Mouse (Mus musculus) megakaryocyte, adult 5-6 weeks (primary cell): ENCODE results near the gene Arnt. TPM values are rescaled to one million over a fixed set of nuclear protein-coding genes. Genes with fewer than 3 reads are reported as not detected.
A peak's percentile ranks its signal among the peaks of the same experiment; 100 is the strongest.

Experiments
- ATAC-seq: 2 replicates; pipeline ENCODE4 v1.8.0; 2016; ENCODE audit warnings: mild to moderate bottlenecking, inconsistent platforms; ENCODE audit not compliant: poor library complexity, severe bottlenecking
- total RNA-seq, 2 experiments: library from RNA; stranded (forward) in 1 of 2; stranded (reverse) in 1 of 2; fragments of 153-499, 151-499 nt in 1 of 2; fragments of 221-1000, 200-1000 nt in 1 of 2; gene quantifications; 2 replicates each; pipeline versions ENCODE4 v1.2.3 to v1.2.4; 2015 to 2017

Arnt gene
- total RNA-seq, 2 experiments from 2014 or later = 27.8 to 30.6 TPM

DNA sequence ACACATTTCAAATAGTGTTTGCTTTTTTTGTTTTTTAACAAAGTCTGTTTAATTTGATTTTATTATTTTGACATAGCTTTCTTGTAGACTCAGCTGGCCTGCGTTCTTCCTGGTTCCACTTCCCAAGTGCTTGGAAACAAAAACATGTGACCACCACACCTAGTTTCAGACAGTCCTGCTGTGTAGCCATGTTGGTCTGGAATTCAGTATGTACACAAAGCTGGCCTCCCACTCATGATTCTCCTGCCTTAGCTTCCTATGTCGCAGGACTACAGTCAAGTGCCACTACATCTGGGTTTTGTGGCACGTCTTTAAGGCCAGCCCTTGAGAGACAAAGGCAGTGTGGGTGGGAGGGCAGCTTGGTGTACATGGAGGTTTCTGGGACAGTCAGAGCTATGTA is 16.7 kb downstream of the Arnt start:
- no peak for ATAC-seq

DNA sequence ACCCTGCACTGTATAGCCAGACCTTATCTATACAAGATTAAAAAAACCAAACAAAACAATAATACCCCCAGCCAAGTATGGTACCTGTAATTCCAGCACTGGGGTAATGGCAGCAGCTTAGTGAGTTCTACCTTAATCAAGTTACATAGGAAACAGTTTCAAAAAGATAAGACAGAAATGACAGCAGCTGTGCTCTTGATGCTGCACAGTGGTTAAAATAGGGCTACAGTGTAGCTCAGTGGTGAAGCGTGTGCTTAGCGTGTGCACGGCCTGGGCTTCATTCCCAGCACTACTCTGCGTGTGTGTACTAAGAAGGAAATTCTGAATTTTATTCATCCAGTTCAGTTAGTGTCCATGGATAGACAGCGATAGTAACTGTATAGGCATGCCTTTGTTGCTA is 22.2 kb downstream of the Arnt start:
- ATAC-seq = no peak

DNA sequence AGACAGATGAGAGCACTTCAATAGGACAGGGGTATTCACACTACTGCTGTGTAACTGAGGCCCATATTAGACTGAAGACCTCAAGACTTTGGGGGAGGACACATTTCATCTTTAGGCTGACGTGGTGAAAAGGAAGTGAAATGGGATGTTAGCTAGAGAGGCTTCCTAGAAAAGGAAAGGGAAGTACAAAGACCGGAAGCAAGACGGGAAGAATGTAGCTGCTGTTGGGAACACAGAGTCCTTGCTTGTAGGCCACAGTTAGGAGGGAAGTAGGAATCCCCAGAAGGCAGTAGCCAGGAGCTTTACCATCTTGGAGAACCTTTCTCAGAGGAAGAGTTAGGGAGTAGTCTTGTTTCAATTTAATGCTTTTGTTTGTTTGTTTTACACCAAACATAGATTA is 23.6 kb downstream of the Arnt start:
- peak; percentile 52; the same call in 1 of the 2 replicates for ATAC-seq

DNA sequence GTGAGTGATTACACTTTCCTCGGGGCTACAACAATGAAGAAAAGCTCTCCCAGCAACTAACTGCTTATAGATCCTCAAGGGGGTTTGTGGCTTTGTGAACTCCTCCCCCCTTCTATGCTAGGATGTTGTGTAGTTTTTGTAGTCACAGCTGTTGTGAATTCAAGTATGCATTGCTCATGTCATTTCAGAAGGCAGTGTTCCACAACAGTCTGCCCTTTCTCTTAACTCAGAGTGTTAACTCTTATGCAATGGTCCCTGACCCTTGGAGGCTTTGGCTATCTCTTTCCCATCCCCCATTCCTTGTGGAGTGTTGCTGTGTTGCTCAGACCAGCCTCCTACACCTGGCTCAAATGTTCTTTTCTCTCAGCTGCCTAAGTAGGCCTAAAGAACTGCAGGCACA is 25.2 kb downstream of the Arnt start:
- no peak for ATAC-seq

DNA sequence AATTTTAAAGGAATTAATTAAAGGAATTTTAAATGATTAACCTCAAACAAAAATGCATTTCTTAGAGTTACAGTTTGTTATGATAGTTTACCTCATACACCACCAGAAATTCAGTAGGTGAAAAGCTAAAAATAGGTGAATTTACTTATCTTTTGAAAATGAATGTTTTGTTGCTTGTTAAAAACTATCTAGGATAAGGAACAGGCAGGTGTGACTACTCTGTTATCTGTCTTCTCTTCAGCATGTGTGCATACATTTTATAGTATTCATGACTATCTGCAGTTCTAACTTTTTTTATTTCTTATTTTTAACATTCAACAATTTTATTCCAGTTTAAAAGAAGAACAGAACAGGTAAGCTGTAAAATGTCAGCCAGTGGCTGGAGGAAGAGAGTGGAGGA is 29.7 kb downstream of the Arnt start:
- no peak for ATAC-seq

DNA sequence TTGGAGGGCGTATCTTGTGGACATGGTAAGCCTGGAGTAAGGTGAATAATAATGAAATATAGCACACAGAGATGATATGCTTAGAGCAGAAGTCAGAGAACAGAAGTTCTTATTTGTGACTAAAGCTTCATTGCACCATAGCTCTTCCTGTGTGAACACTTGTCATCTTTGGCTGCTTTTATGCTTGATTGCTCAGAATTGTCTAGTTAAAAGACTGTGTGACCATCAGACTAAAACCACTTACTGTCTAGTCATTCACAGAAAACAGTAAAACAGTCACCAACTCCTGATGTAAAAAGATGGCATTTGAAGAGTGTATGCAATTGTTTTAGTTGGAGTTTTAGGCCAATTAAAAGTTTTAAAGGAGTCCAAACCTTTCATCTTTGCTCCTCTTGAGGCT is 44.8 kb downstream of the Arnt start:
- ATAC-seq = no peak

DNA sequence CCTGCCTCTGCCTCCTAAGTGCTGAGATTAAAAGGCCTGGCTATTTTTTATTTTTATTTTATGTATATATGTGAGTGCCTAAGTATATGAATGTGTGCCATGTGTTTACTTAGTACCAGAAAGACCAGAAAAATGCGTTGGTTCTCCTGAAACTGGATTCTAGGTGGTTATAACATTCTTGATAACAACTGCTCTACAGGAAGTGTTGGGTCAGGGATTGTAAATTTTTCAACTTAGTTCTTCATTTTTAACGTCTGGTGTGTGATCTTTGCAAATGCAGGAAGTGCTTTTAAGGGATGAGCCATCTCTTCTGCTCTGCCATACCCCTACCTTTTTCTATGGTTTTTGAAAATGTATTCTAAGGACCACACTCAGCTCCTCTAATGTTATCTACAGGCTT is 52.2 kb downstream of the Arnt start:
- no peak for ATAC-seq

DNA sequence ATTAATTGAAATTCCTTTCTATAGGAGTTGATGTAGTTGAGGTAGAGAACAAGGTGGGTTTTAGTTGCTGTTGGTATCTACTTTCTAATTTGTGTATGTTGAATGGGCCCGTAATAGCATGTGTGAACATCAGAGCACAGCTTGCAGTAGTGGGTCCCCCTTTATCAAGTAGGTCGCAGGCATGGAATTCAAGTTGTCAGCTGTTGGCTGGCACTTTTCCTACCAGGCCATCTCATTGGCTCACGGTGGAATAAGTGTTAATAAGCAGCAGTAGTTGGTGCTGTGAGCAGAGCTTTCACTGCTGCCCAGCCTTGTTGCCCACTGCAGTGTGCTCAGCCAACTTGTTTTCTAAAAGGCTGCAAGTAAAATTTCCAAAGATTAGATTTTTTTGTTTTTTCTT is 54.5 kb downstream of the Arnt start:
- no peak for ATAC-seq

DNA sequence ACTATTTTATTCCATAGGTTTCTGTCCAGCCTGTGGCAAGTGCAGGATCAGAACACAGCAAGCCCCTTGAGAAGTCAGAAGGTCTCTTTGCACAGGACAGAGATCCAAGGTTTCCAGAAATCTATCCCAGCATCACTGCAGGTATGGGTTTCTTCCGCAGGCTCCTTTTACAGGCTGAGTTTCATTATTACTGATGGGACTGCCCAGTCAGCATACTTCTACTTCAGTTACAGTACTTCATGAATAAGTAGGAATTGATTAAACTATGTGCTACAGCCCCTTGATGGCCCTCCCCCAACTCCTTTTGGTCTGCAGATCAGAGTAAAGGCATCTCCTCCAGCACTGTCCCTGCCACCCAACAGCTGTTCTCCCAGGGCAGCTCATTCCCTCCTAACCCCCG is 56.0 kb downstream of the Arnt start:
- ATAC-seq = no peak

DNA sequence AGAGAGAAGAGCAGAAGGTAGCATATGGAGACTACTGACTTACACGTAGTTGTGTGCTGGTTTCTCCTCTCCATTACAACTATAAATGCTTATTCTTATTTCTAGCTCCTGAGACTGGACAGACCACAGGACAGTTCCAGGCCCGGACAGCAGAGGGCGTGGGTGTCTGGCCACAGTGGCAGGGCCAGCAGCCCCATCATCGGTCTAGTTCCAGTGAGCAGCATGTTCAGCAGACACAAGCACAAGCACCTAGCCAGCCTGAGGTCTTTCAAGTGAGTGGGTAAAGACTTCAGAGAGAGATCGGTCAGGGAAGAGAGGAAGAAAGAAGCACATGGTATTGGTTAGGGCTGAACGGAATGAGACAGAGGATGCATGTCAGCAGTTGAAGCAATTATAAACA is 60.2 kb downstream of the Arnt start:
- peak; percentile 68 for ATAC-seq

DNA sequence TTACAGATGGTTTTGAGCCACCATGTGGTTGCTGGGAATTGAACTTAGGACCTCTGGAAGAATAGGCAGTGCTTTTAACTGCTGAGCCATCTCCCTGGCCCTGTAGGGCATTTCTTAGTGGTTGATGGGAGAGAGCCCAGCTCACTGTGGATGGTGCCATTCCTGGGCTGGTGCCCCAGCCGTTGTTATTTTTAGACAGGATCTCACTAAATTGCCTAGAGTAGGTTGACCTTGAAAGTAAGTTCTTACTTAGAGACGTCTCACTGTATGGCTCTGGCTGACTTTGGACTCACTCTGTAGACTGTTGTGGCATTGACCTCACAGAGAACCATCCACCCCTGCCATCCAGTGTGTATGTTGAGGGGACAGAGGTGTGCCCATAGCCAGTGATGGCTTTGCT is 64.0 kb downstream of the Arnt start:
- no peak for ATAC-seq

DNA sequence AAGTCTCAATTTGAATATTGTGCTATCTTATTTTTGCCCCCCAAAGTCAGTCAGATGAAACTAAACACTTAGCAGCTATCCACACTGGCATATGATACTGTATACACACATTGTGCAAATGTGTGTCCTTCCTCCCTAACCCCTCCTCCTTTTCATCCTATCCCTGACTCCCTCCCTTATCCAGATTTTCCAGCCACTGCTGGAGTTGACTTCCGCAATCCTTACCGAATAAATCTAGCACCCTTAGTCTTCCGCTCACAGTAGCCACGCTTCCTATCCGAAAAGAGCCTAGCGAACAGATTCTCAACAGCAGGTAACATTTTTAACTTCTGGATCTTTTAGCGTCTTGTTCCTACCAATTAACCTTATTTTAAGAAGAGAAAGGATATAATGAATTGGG is 64.8 kb downstream of the Arnt start, which contains the start of gene Ctsk:
Gene Ctsk, plus strand, starts transcription at position 233 of the 400 bp plus-strand sequence.
- ATAC-seq = no peak

DNA sequence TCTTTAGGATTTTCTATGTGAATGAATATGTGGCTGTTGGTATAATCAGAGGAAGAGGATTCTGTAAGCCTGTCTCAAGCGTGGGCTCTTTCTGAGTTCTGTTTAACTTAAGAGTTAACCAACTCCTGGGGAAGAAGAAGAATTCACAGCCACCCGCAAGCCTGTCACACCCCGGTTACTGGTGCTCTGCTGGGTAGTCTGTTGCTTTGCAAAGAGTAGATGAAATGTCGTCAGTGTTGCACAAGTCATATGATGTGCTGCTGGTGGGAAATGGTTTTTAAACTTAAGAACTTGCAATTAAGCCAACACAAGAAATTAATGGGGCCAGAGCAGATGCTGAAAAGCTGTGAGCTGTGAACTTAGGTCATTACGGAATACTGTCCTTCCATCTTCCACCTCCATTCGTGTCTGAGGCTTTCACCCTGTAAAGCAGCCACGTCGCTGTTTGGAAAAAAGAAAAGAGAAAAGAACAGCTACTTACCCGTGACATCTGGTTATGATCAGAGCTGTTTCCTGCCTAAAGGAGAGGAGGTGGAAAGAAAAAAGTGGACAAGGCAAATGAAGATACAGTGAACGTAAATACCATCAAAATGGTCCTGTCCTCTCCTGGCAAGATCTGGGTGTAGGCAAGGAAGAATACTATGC is 65.4 kb downstream of the Arnt start:
- no peak for ATAC-seq

DNA sequence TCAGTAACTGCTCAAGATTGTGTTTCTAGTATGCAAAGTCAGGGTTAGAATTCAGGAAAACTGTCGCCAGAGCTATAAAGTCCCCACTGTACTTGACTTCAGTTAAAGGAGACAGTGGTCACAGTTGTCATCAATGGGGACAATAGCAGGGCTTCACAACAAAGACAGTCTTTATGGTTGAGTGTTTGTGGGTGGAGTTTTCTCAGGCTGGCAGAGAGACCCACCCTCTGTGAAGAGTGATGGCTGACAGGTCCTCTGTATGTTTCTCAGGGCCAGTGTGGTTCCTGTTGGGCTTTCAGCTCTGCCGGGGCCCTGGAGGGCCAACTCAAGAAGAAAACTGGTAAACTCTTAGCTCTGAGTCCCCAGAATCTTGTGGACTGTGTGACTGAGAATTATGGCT is 68.1 kb downstream of the Arnt start:
- no peak for ATAC-seq

DNA sequence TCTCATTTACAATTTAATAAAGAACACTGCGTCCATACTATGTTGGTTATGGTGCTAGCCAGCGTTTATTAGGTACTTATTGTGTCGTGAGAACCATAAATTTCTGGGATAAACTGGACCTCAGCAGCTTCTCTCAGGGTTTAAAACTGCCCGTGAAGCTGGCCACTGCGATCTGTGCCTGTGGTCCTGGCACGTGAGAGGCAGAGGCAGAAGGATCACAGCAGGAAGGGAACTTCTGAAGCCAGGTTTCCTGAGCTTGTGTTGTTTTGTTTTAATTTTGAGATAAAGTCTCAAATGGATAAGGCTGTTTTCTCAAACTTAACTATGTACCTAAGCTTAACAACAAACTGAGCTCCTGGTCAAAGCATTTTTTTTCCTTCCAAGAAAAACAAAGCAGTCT is 75.2 kb downstream of the Arnt start:
- no peak for ATAC-seq

DNA sequence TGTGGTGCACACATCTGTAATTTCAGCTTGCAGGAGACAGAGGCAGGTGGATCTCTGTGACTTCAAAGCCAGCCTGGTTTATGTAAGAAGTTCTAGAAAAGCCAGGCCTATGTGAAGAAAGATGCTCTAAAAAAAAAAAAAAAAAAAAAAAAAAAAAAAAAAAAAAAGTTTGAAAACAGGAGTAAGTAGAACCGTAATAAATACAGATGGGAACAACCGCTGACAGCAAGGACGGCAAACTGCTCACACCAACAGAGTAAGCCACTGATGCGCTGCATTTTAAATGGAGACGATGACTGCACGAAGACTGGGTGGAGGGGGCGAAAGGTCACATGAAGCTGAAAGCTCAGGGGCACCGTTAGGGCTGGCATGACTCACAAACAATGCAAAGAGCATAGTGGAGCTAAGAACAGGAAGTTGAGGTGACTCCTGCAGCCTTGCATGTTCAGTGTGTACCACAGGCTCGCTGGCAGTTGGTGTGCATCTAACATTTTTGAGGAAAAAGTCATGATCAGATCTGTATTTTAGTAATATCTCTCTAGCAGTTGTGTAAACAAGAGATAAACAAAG is 77.5 kb downstream of the Arnt start:
- ATAC-seq = peak; percentile 99

DNA sequence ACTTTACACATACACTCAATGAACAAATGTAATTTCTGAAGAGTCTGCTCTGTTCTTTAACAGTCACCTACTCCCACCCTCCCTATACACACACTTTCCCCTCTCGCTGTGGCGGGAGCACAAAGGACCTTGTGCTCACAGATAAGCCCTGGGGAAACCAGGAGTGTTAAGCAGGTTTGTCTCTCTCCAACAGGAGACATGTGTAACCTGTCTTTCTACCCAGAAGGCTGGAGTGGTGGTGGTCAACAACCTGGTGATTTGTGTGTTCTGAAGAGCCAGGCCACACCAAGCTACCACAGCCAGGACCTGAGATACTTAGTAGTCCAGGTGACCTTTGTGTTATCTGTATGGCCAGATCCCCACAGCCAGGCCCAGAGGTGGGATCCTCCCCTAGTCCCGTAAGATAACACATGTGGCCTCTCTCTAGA is 82.4 kb downstream of the Arnt start:
- no peak for ATAC-seq

DNA sequence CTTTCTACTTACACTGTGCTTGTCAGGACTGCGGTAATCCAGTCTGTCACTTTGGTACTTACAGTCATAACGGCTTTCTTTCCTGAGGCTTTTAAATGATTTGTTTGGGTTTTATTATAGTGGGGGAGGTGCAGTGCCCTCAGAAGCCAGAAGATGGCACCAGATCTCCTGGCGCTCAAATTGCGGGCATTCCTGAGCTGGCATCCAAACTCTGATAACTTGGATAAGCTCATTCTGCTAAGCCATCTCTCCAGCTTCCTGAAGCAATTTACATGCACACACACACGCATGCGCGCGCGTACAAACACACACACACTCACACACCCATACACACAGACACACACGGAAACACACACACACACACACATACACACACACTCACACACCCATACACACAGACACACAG is 83.3 kb downstream of the Arnt start:
- ATAC-seq = peak; percentile 62

DNA sequence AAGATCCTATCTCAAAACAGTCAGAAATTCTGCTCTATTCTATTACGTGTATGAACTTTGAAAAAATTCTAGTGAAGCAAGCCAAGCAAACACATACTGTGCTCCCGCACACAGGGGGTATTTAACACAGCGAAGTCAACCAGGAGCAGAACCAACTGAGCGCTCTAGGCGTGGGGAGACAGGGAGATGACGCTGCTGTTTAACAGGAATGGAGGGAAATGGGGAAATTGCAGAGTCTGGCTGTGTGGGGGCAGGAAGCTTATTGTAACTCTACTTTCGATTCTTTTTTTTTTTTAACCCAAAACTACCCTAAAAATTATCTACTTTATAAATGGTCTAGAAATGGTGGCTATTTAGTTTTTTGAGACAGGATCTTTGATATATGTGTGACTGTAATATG is 84.7 kb downstream of the Arnt start:
- ATAC-seq = peak; percentile 67

DNA sequence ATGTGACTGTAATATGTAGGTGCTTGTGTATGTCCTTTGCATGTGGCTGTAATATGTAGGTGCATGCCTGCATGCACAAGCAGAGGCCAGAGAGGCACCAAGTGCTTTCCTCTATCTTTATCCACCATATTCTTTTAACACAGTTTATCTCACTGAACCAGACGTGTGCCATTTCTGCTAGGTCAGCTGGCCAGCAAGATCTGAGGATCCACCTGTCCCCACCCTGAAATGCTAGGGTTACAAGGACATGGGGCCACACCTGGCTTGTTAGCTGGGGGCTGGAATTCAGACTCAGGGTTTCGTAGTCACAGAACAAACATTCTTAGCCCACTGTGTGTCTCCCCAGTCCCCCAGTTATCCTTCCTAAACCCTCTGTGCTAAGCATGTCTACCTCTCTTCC is 85.1 kb downstream of the Arnt start:
- no peak for ATAC-seq

DNA sequence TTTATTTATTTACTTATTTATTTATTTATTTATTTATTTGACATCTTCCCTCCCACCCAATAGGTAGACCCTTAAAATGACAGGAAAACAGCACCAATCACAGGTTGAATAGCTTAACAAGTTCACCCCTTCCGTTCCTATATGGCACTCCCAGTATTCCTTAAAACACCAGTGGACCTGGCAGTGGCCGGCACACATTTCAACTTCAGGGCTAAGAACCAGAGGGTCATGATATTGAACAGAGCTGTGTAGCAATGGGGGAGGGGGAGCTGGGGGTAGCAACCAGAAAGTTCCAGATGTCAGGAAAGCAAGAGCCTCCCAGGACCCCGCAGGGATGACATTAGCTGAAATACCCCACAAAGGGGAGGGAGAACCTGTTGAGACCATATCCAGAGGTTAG is 85.9 kb downstream of the Arnt start:
- no peak for ATAC-seq

DNA sequence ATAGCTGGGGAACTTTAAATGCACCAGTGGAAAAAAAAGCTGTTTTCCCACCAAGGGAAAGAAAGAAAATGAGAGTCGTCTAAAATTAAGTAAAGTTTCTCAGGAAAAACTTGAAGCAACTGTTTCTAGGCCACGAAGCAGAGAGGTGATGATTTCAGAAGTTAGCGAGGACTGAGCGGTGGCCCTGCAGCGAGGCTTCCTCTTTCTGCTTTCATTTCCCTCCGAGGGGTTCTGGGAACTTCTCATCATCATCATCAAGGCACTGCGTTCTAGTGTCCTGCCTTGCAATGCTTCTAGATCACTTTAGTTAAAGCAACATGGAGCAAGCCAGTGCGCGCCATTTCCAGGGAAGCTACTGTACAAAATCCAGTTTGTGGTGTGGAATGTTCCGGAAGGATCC is 87.0 kb downstream of the Arnt start:
- peak; percentile 72 for ATAC-seq

DNA sequence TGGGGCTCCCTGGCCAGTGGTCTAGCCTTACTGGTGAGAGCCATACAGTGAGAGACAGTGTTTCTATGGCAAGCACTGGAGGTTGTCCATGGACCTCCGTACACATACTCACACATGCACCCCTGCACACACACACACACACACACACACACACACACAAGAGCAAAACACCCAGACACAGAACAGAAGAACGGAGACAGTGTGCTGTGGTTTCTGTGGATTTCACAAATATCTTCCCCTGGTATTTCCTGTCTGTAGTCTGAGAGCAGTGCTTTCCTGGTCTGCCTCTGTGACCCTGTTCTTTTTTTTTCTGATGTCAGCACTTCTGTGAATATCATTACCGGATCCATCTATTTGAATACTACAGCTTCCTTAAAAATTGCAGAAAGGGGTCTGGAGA is 89.5 kb downstream of the Arnt start:
- ATAC-seq = peak; percentile 54
